Mouse (Mus musculus) right cerebral cortex, postnatal 36 days (tissue): ENCODE measurements around the gene Syt16.

Experiments
- DNase-seq, 2 experiments: peaks; one replicate each; pipeline ENCODE4 v3.0.0; 2022; ENCODE audit warnings: low spot score in 2 of 2, mixed read lengths in 1 of 2

The Syt16 gene

GRCm38 (mm10) chr12:74098572-74099290 is 101.3 kb downstream of the Syt16 start:
- no peak for DNase-seq

GRCm38 (mm10) chr12:74105811-74106513 is 108.5 kb downstream of the Syt16 start:
- DNase-seq: no peak

- peak; percentile 37 to 54 for DNase-seq
These were observed 111.2 kb downstream of the Syt16 start for GRCm38 (mm10) chr12:74108663-74109081.

GRCm38 (mm10) chr12:74109462-74110068 is 112.1 kb downstream of the Syt16 start:
- DNase-seq: no peak

GRCm38 (mm10) chr12:74116825-74117224 is 119.4 kb downstream of the Syt16 start:
- no peak for DNase-seq

GRCm38 (mm10) chr12:74125796-74126195 is 128.3 kb downstream of the Syt16 start:
- DNase-seq: no peak

GRCm38 (mm10) chr12:74128229-74128628 is 130.8 kb downstream of the Syt16 start:
- no peak for DNase-seq

- DNase-seq: no peak
These were observed 134.3 kb downstream of the Syt16 start for GRCm38 (mm10) chr12:74131790-74132189.

GRCm38 (mm10) chr12:74142147-74142546 is 144.7 kb downstream of the Syt16 start:
- DNase-seq: peak; percentile 9 to 16

- DNase-seq: no peak
These were observed 146.9 kb downstream of the Syt16 start for GRCm38 (mm10) chr12:74144385-74144784.

GRCm38 (mm10) chr12:74160791-74161190 is 163.3 kb downstream of the Syt16 start:
- DNase-seq: no peak

GRCm38 (mm10) chr12:74163080-74163479 is 165.6 kb downstream of the Syt16 start:
- DNase-seq: no peak

GRCm38 (mm10) chr12:74171257-74171656 is 173.8 kb downstream of the Syt16 start:
- DNase-seq: no peak

- no peak for DNase-seq
These were observed 176.4 kb downstream of the Syt16 start for GRCm38 (mm10) chr12:74173902-74174301.

- no peak for DNase-seq
These were observed 187.1 kb downstream of the Syt16 start for GRCm38 (mm10) chr12:74184596-74184995.

- peak in 1 of 2 experiments; percentile 20 for DNase-seq
These were observed 190.9 kb downstream of the Syt16 start for GRCm38 (mm10) chr12:74188243-74188785.

GRCm38 (mm10) chr12:74188815-74189214 is 191.4 kb downstream of the Syt16 start:
- peak; percentile 14 to 31 for DNase-seq

- DNase-seq: no peak
These were observed 192.4 kb downstream of the Syt16 start for GRCm38 (mm10) chr12:74189840-74190239.

- no peak for DNase-seq
These were observed 192.8 kb downstream of the Syt16 start for GRCm38 (mm10) chr12:74190297-74190696.

- DNase-seq: no peak
These were observed 195.1 kb downstream of the Syt16 start for GRCm38 (mm10) chr12:74192552-74192951.

GRCm38 (mm10) chr12:74201410-74201809 is 203.9 kb downstream of the Syt16 start:
- no peak for DNase-seq

- no peak for DNase-seq
These were observed 205.1 kb downstream of the Syt16 start for GRCm38 (mm10) chr12:74202431-74203042.
